Mouse (Mus musculus): ENCODE data around the gene Tmem266.

GRCm38 (mm10) chr9:55430133-55430532, 103.4 kb downstream of the Tmem266 start:
- TF ChIP-seq CTCF (IDR thresholded peaks at IDR 0.05; ENCODE audit: extremely low read depth, insufficient read length, insufficient replicate concordance, low read depth, low read length) (peak; percentile 30; the same call in 1 of the 2 replicates), POLR2A (IDR thresholded peaks at IDR 0.05; ENCODE audit: low read depth, low read length) (no peak)
